Mouse (Mus musculus): ENCODE measurements around the gene Pcca.

DNA sequence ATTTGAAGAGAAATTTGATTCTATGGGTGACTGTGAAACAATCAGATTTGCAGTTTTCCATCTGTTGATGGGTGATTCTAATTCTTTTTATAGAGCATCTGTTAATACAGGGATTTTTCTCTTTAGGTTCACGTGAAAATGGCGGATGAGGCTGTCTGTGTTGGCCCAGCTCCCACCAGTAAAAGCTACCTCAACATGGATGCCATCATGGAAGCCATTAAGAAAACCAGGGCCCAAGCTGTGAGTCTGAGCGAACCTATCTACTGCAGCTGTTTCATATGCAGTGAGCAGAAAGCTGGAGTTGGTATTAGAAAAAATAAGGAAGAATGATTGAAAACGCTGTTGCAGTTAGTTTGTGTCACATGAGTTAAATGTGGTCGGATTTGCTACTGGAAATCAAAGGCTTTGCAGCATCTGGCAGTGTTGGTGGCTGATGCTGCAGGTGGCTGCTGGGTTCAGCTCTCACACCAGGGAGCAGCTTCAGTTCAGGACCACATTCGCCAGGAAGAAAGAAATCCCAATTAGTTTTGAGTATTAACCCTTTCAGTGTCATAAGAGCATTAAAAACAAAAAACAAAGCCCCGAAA, 48.5 kb downstream of the Pcca start:
- TF ChIP-seq CHD2 (IDR thresholded peaks at IDR 0.05; ENCODE audit: low read depth, low read length) (no peak), ZC3H11A (IDR thresholded peaks at IDR 0.05; ENCODE audit: borderline replicate concordance, low read depth, low read length) (no peak)

Measured in ES-E14 (cell line).